Mouse (Mus musculus) hindbrain, embryonic 15.5 days (tissue): ENCODE measurements at regions not wholly inside any gene's neighbourhood (a gene's known extent, or its start where the extent isn't known, plus 50 kb on each side); places are given as distances from the start of the nearest gene placed in this dataset.
A peak's percentile ranks its signal among the peaks of the same experiment; 100 is the strongest.

Experiments used
- ATAC-seq: fragments of 200-750 bp; cut with Nextera tagmentation; 2 replicates; pipeline ENCODE4 v1.8.0; 2017; ENCODE audit warnings: low read depth, moderate number of reproducible peaks, moderate TSS enrichment; ENCODE audit not compliant: low FRiP score
- H3K27ac ChIP-seq: fragments of 300-500 bp; sonication (generic); replicated peaks from 2 replicates; pipeline ENCODE4 v1.5.1; 2015; ENCODE audit warnings: mild to moderate bottlenecking, inconsistent platforms
- H3K27me3 ChIP-seq: fragments of 300-500 bp; sonication (generic); 2 replicates; pipeline ENCODE4 v1.6.1; 2015; ENCODE audit warnings: control low read depth, inconsistent platforms
- H3K36me3 ChIP-seq: fragments of 300-500 bp; sonication (generic); 2 replicates; pipeline ENCODE4 v1.6.1; 2015; ENCODE audit warnings: control low read depth, inconsistent platforms
- H3K4me1 ChIP-seq: fragments of 300-500 bp; sonication (generic); replicated peaks from 2 replicates; pipeline ENCODE4 v1.6.1; 2015; ENCODE audit warnings: control low read depth, inconsistent platforms
- H3K4me2 ChIP-seq: fragments of 300-500 bp; sonication (generic); 2 replicates; pipeline ENCODE4 v1.6.1; 2015; ENCODE audit warnings: moderate library complexity, mild to moderate bottlenecking, inconsistent platforms
- H3K4me3 ChIP-seq: fragments of 300-500 bp; sonication (generic); 2 replicates; pipeline ENCODE4 v1.5.1; 2015; ENCODE audit warnings: mild to moderate bottlenecking, inconsistent platforms
- H3K9ac ChIP-seq: fragments of 300-500 bp; sonication (generic); 2 replicates; pipeline ENCODE4 v1.6.1; 2015; ENCODE audit warnings: inconsistent platforms
- H3K9me3 ChIP-seq: fragments of 300-500 bp; sonication (generic); 2 replicates; pipeline ENCODE4 v1.6.1; 2016; ENCODE audit warnings: control low read depth, inconsistent platforms
- WGBS: fragments of 180-500 bp; shearing (Covaris S2); methylation state at CpG from one replicate; pipeline ENCODE4 v1.1.7; 2015; 5-methylcytosine and 5-hydroxymethylcytosine counted together

DNA sequence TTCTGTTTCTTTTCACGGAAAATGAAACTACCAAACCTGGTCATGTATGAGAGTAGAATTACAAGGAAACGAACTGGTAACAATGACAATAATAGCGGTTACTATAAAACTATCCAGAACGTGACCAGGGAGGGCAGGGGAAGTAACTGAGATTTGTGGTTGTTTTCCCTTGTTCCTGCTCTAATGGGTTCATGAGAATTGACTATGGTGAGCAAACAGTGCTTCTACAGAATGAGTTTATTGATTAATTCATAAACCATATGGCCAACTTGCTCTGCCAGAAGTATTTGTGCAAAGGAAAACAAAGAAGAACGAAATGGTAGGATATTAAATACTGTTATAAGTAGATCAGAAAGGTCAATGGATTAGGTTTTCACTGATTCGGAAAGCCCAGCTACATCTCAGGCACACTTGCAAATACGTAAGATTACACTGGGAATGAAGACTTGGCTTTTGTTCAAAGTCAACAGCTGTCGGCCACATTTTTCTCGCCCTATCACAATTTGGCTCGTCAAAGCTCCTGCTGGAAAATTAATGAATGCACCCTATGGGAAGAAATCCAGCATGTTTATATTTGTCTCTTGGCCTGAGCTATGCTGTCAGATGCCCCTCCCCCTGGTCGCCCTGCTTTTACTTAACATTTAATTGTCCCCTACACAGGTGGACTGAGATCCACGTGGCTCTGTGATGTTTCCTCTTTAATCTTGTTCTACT, 73.6 kb upstream of the Tent5a start:
- H3K9ac ChIP-seq, result no peak overlapping the region
- H3K27me3 ChIP-seq, result no peaks in the 10 kb centered on the region
- H3K36me3 ChIP-seq, result no peaks in the 10 kb centered on the region
- H3K9me3 ChIP-seq, result no peaks in the 10 kb centered on the region
- H3K4me3 ChIP-seq, result no peak overlapping the region
- no peak overlapping the region for H3K27ac ChIP-seq
- H3K4me2 ChIP-seq, result no peak overlapping the region
- 51% methylated on average over 12 of the region's 12 CpGs for WGBS
- ATAC-seq, result peak; percentile 72; the same call in 1 of the 2 replicates
- 0 out of 2 replicates have a peak, but pooled peaks cover 3% of the 10 kb centered on the region for H3K4me1 ChIP-seq

DNA sequence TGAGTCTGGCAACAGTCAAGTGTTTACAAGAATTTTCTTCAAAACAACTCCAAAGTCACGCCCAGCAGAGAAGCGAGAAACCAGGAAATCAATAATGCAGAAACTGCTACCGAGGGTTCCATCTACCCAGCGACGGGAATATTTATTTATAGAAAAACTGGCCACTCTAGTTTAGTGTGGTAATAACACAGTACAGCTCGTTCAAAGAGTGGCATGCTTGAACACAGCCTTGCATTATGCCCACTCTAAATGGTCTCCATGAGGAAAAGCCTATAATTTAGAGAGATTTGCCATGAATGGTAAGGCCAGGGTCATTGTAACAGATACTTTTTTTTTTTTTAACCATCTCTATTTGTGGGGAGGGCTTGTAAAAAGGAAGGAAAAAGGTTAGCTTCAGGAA, 67.8 kb upstream of the Tent5a start:
- H3K9me3 ChIP-seq, result no peaks in the 10 kb centered on the region
- no peak overlapping the region for H3K27ac ChIP-seq
- ATAC-seq, result no peak
- H3K4me3 ChIP-seq, result no peak overlapping the region
- WGBS, result 82% methylated on average over 6 of the region's 6 CpGs
- no peak overlapping the region for H3K9ac ChIP-seq
- no peak overlapping the region for H3K4me2 ChIP-seq
- no peaks in the 10 kb centered on the region for H3K4me1 ChIP-seq
- no peaks in the 10 kb centered on the region for H3K36me3 ChIP-seq
- no peaks in the 10 kb centered on the region for H3K27me3 ChIP-seq

- no peak for ATAC-seq
- Histone ChIP-seq H3K9ac (no peak overlapping the region), H3K4me1 (no peaks in the 10 kb centered on the region), H3K4me3 (no peak overlapping the region), H3K27ac (no peak overlapping the region), H3K9me3 (no peaks in the 10 kb centered on the region), H3K36me3 (no peaks in the 10 kb centered on the region), H3K4me2 (no peak overlapping the region), H3K27me3 (no peaks in the 10 kb centered on the region)
- WGBS, result 87% methylated on average over 2 of the region's 2 CpGs
These were observed 64.1 kb upstream of the Tent5a start for GRCm38 (mm10) chr9:85391283-85391682.

DNA sequence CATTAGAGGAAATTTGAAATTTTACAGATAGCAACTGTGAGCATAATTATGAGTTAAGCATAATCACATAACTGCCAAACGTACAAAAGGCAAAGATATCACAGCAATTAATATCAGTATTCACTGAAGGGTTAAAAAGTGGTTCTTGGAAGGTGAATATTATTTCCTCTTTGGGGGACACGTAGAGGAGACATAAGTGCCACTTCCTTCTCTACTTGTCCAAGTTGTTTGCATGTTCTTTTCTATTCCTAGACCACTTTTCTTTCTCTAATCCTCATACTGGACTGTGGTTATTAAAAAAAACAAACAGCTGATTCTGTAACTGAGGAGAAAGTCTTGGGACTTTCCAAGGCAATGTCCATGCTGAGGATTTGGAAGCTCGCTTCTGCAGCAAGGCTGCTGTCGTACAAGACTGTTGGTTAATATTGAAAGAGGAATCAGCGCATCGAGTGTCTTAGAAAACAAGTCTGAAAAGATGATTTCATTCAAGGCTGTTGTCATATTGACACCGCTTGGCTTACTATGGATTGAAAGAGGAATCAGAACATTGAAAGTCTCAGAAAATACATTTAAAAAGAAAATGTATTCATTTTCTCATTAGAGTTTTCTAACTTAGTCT, 61.7 kb upstream of the Tent5a start:
- no peaks in the 10 kb centered on the region for H3K4me1 ChIP-seq
- H3K4me3 ChIP-seq, result no peak overlapping the region
- 89% methylated on average over 7 of the region's 7 CpGs for WGBS
- no peak overlapping the region for H3K27ac ChIP-seq
- H3K4me2 ChIP-seq, result no peak overlapping the region
- ATAC-seq, result no peak
- no peaks in the 10 kb centered on the region for H3K27me3 ChIP-seq
- no peaks in the 10 kb centered on the region for H3K9me3 ChIP-seq
- no peaks in the 10 kb centered on the region for H3K36me3 ChIP-seq
- H3K9ac ChIP-seq, result no peak overlapping the region

GRCm38 (mm10) chr9:85382413-85382812, 55.3 kb upstream of the Tent5a start:
- 92% methylated on average over 2 of the region's 2 CpGs for WGBS
- Histone ChIP-seq H3K4me1 (no peaks in the 10 kb centered on the region), H3K27me3 (no peaks in the 10 kb centered on the region), H3K9ac (no peak overlapping the region), H3K27ac (no peak overlapping the region), H3K4me3 (no peak overlapping the region), H3K9me3 (no peaks in the 10 kb centered on the region), H3K36me3 (no peaks in the 10 kb centered on the region), H3K4me2 (no peak overlapping the region)
- ATAC-seq, result no peak

DNA sequence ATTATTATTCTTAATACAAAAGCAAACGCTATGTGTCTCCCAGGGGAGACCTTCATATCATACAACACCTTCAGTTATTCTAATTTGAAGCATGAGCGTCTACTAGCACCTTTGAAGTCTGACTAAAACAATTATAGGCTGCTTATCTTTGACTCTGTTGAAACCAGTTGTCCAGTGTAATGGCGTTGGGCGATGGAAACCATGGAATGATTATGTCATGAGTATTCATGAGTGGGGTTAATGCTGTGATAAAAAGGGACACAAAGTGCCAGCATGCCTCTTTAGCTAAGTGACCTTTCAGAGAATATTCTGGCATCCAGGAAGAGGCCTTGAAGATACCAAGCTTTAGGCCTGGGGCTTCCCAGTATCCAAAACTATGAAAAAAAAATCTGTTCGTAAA, 53.6 kb upstream of the Tent5a start:
- Histone ChIP-seq H3K9me3 (no peaks in the 10 kb centered on the region), H3K4me1 (no peaks in the 10 kb centered on the region), H3K9ac (no peak overlapping the region), H3K36me3 (no peaks in the 10 kb centered on the region), H3K4me2 (no peak overlapping the region), H3K4me3 (no peak overlapping the region), H3K27ac (no peak overlapping the region), H3K27me3 (no peaks in the 10 kb centered on the region)
- ATAC-seq, result no peak
- 78% methylated on average over 5 of the region's 5 CpGs for WGBS

DNA sequence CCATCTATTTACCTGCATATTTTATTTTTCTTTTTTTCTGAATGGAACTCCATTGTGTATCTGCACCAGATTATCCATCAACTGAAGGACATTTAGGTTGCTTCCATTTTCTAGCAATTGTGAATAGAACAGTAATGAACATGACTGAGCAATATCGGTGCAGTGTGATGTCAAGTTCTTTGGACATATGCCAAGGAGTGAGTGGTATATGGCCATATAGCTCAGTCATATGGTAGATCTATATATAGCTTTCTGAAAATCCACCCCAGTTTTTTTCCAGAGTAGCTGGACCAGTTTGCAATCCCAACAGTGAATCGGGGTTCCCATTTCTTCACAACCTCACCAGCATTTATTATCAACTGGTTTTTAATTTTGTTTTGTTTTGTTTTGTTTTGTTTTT, 52.0 kb upstream of the Tent5a start:
- no peak overlapping the region for H3K4me2 ChIP-seq
- H3K9ac ChIP-seq, result no peak overlapping the region
- 90% methylated on average over 2 of the region's 2 CpGs for WGBS
- H3K27me3 ChIP-seq, result no peaks in the 10 kb centered on the region
- no peak overlapping the region for H3K27ac ChIP-seq
- no peaks in the 10 kb centered on the region for H3K36me3 ChIP-seq
- H3K4me1 ChIP-seq, result no peaks in the 10 kb centered on the region
- no peaks in the 10 kb centered on the region for H3K9me3 ChIP-seq
- ATAC-seq, result no peak
- no peak overlapping the region for H3K4me3 ChIP-seq
